Mouse (Mus musculus): ENCODE measurements around the gene Ercc6. TPM values are rescaled to one million over a fixed set of nuclear protein-coding genes. Genes with fewer than 3 reads are reported as not detected.

The Ercc6 gene
- polyA plus RNA-seq, 1 experiment: 4.0 TPM

DNA sequence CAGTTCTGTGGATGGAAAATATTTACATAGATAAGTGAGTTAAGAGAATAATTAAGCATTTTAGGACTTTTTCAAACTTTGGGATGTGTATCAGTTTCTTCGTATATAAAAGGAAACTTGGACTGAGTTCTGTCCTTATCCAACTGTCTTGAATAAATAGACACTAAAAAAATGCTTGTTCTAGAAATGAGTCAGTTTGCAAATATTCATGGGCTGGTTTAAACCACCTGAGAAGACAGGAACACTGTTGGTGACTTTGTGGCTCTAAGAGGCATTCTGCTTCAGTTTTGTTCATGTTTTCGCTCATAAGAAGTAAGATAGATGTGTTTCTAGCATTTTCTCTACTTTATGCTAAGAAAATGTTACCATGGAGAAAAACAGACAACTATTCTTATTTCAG lies 5.2 kb downstream of the Ercc6 start:
- Histone ChIP-seq H3K27me3 (replicated peaks; ENCODE audit: control insufficient read depth, insufficient read depth, low read length) (no peaks in the 10 kb centered on the region), H3K4me3 (ENCODE audit: insufficient read depth, low read depth, low read length) (no peak overlapping the region), H3K4me1 (ENCODE audit: control insufficient read depth, insufficient read depth, low read length) (peaks cover 5% of the 10 kb centered on the region; the same call in 1 of the 2 replicates), H3K27ac (ENCODE audit: insufficient read depth, low read depth, low read length) (no peak overlapping the region), H3K36me3 (ENCODE audit: control insufficient read depth, insufficient read depth, low read length) (peaks cover 1% of the 10 kb centered on the region; the same call in 1 of the 2 replicates)
- TF ChIP-seq POLR2A (IDR thresholded peaks at IDR 0.05; ENCODE audit: low read depth, low read length) (no peak), CTCF (conservative IDR thresholded peaks at IDR 0.05; ENCODE audit: insufficient read depth, insufficient read length, low read depth, low read length) (no peak)
- DNase-seq: no peak
- WGBS: 97% methylated on average over 2 of the region's 2 CpGs

DNA sequence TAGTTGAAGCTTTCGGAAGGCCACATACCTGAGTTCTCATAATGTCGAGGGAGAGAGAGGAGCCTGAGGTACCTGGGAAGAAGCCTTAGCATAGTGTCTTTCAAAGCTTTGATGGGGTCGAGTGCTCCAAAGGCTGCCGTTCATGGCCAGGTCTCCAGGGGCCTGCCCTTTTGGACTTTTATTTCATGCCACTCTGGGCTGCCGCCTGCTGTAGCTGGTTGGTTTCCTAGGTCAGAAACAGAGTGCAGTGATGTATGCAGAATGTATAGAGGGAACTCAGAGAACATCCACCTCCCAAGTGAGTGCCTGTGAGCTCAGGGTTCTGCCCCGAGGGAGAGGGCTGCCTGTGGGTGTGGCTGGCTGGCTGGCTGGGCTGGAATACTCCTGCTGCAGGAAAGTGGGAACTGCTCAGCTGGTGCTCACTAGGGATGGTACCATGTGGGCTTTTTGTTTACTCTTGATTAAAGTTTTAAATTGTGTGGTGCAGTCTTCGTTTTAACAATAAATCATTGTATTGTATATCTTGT lies 7.1 kb downstream of the Ercc6 start:
- Histone ChIP-seq H3K4me1 (ENCODE audit: control insufficient read depth, insufficient read depth, low read length) (peaks cover 5% of the 10 kb centered on the region; the same call in 1 of the 2 replicates), H3K36me3 (ENCODE audit: control insufficient read depth, insufficient read depth, low read length) (peaks cover 1% of the 10 kb centered on the region; the same call in 1 of the 2 replicates), H3K4me3 (ENCODE audit: insufficient read depth, low read depth, low read length) (no peak overlapping the region), H3K27me3 (replicated peaks; ENCODE audit: control insufficient read depth, insufficient read depth, low read length) (no peaks in the 10 kb centered on the region), H3K27ac (ENCODE audit: insufficient read depth, low read depth, low read length) (no peak overlapping the region)
- no peak for TF ChIP-seq CTCF (conservative IDR thresholded peaks at IDR 0.05; ENCODE audit: insufficient read depth, insufficient read length, low read depth, low read length)
- no peak for TF ChIP-seq POLR2A (IDR thresholded peaks at IDR 0.05; ENCODE audit: low read depth, low read length)
- WGBS: 45% methylated on average over 7 of the region's 7 CpGs
- DNase-seq: peak; percentile 34

GRCm38 (mm10) chr14:32522336-32522735 lies 9.0 kb downstream of the Ercc6 start:
- H3K27ac ChIP-seq (ENCODE audit: insufficient read depth, low read depth, low read length): no peak overlapping the region
- H3K4me3 ChIP-seq (ENCODE audit: insufficient read depth, low read depth, low read length): no peak overlapping the region
- H3K4me1 ChIP-seq (ENCODE audit: control insufficient read depth, insufficient read depth, low read length): peaks cover 5% of the 10 kb centered on the region; the same call in 1 of the 2 replicates
- peaks cover 1% of the 10 kb centered on the region; the same call in 1 of the 2 replicates for H3K36me3 ChIP-seq (ENCODE audit: control insufficient read depth, insufficient read depth, low read length)
- no peak for DNase-seq
- no peaks in the 10 kb centered on the region for H3K27me3 ChIP-seq (replicated peaks; ENCODE audit: control insufficient read depth, insufficient read depth, low read length)
- no peak for TF ChIP-seq POLR2A (IDR thresholded peaks at IDR 0.05; ENCODE audit: low read depth, low read length)
- TF ChIP-seq CTCF (conservative IDR thresholded peaks at IDR 0.05; ENCODE audit: insufficient read depth, insufficient read length, low read depth, low read length): no peak
- 93% methylated on average over 2 of the region's 2 CpGs for WGBS

GRCm38 (mm10) chr14:32524071-32524470 lies 10.8 kb downstream of the Ercc6 start:
- Histone ChIP-seq H3K36me3 (ENCODE audit: control insufficient read depth, insufficient read depth, low read length) (peaks cover 1% of the 10 kb centered on the region; the same call in 1 of the 2 replicates), H3K4me1 (ENCODE audit: control insufficient read depth, insufficient read depth, low read length) (peaks cover 5% of the 10 kb centered on the region; the same call in 1 of the 2 replicates), H3K27me3 (replicated peaks; ENCODE audit: control insufficient read depth, insufficient read depth, low read length) (no peaks in the 10 kb centered on the region), H3K27ac (ENCODE audit: insufficient read depth, low read depth, low read length) (no peak overlapping the region), H3K4me3 (ENCODE audit: insufficient read depth, low read depth, low read length) (no peak overlapping the region)
- DNase-seq: no peak
- TF ChIP-seq POLR2A (IDR thresholded peaks at IDR 0.05; ENCODE audit: low read depth, low read length) (no peak), CTCF (conservative IDR thresholded peaks at IDR 0.05; ENCODE audit: insufficient read depth, insufficient read length, low read depth, low read length) (no peak)
- WGBS: 56% methylated on average over 1 of the region's 1 CpGs

GRCm38 (mm10) chr14:32525996-32526705 lies 12.8 kb downstream of the Ercc6 start:
- TF ChIP-seq CTCF (conservative IDR thresholded peaks at IDR 0.05; ENCODE audit: insufficient read depth, insufficient read length, low read depth, low read length) (no peak), POLR2A (IDR thresholded peaks at IDR 0.05; ENCODE audit: low read depth, low read length) (no peak)
- Histone ChIP-seq H3K4me3 (ENCODE audit: insufficient read depth, low read depth, low read length) (no peak overlapping the region), H3K4me1 (ENCODE audit: control insufficient read depth, insufficient read depth, low read length) (peaks cover 2% of the 10 kb centered on the region; the same call in 1 of the 2 replicates), H3K36me3 (ENCODE audit: control insufficient read depth, insufficient read depth, low read length) (no peaks in the 10 kb centered on the region), H3K27me3 (replicated peaks; ENCODE audit: control insufficient read depth, insufficient read depth, low read length) (no peaks in the 10 kb centered on the region), H3K27ac (ENCODE audit: insufficient read depth, low read depth, low read length) (no peak overlapping the region)
- 76% methylated on average over 14 of the region's 14 CpGs for WGBS
- no peak for DNase-seq

DNA sequence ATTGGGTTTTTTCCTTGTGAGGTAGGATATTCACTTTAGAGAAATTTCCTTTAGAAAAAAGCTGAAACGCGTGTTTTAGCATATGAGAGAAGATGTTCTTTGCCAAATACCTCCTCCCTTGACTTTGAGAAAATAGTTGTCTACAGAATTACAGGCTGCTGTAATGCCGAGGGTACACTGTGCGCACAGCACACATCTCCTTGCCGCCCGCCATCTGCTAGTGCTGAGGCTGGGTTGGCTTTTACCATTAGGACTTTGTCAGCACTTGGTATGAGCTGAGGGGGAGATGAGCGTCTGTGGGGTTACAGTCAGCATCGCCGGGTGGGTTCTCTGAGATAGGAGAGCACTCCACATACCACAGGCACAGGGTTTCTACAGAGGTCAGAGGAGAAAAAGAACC lies 13.9 kb downstream of the Ercc6 start:
- TF ChIP-seq CTCF (conservative IDR thresholded peaks at IDR 0.05; ENCODE audit: insufficient read depth, insufficient read length, low read depth, low read length) (no peak), POLR2A (IDR thresholded peaks at IDR 0.05; ENCODE audit: low read depth, low read length) (no peak)
- 94% methylated on average over 9 of the region's 9 CpGs for WGBS

DNA sequence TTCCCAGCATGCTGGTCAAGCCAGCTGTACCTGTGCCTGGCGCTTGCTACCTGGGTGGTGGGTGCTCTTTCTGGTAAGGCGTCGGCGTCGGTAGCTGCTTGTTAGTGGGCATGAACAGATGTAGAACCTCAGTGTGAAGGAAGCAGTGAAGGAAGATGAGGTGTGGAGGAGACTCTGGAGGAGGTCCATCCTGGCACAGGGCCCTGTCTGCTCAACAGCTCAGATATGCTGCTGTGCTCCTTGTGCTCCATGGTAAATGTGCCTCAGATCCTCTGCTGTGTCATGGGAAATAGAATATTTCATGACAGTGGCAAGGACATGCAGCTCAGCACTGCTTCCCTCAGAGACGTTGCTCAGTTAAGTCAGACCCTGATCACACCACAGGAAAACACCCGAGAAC lies 15.7 kb downstream of the Ercc6 start:
- Histone ChIP-seq H3K4me3 (ENCODE audit: insufficient read depth, low read depth, low read length) (no peak overlapping the region), H3K36me3 (ENCODE audit: control insufficient read depth, insufficient read depth, low read length) (no peaks in the 10 kb centered on the region), H3K27me3 (replicated peaks; ENCODE audit: control insufficient read depth, insufficient read depth, low read length) (no peaks in the 10 kb centered on the region), H3K27ac (ENCODE audit: insufficient read depth, low read depth, low read length) (no peak overlapping the region), H3K4me1 (ENCODE audit: control insufficient read depth, insufficient read depth, low read length) (no peaks in the 10 kb centered on the region; the same call in 1 of the 2 replicates)
- no peak for TF ChIP-seq CTCF (conservative IDR thresholded peaks at IDR 0.05; ENCODE audit: insufficient read depth, insufficient read length, low read depth, low read length)
- TF ChIP-seq POLR2A (IDR thresholded peaks at IDR 0.05; ENCODE audit: low read depth, low read length): no peak
- DNase-seq: no peak
- 89% methylated on average over 7 of the region's 7 CpGs for WGBS

More for the DNA sequence above, 13.9 kb downstream of the Ercc6 start:
- no peak overlapping the region for H3K4me3 ChIP-seq (ENCODE audit: insufficient read depth, low read depth, low read length)
- no peaks in the 10 kb centered on the region for H3K4me1 ChIP-seq (ENCODE audit: control insufficient read depth, insufficient read depth, low read length)
- H3K27ac ChIP-seq (ENCODE audit: insufficient read depth, low read depth, low read length): no peak overlapping the region
- H3K36me3 ChIP-seq (ENCODE audit: control insufficient read depth, insufficient read depth, low read length): no peaks in the 10 kb centered on the region
- no peaks in the 10 kb centered on the region for H3K27me3 ChIP-seq (replicated peaks; ENCODE audit: control insufficient read depth, insufficient read depth, low read length)
- DNase-seq: no peak

Measured in kidney, adult 2 months (tissue).